Mouse (Mus musculus) spleen, postnatal 0 days (tissue): Measurements from ENCODE around the gene Rbm28. TPM values are rescaled to one million over a fixed set of nuclear protein-coding genes. Genes with fewer than 3 reads are reported as not detected.

Experiments
- polyA plus RNA-seq: library from polyadenylated mRNA; unstranded; fragments of >200 nt; fragmentation: Nextera tagmentation; extraction: Ambion mirVana; gene quantifications from 2 replicates; pipeline ENCODE4 v1.2.1, GENCODE M21; 2015

Rbm28 gene
- 13.7 and 16.4 TPM in 2 replicates for polyA plus RNA-seq

GRCm38 (mm10) chr6:29164314-29165244, at the start of gene Rbm28:
Gene Rbm28, minus strand, starts transcription at chr6:29165006.

GRCm38 (mm10) chr6:29178888-29179658, 14.3 kb upstream of the Rbm28 start, which contains the start of gene Prrt4:
Gene Prrt4, minus strand, starts transcription at chr6:29179584.

Other genes with a start within 250 kb of the Rbm28 start
- not detected in 2 replicates for gene Lep, start 104.8 kb downstream of the Rbm28 start, polyA plus RNA-seq
- 0.16 TPM in 2 replicates for gene Prrt4, start 14.6 kb upstream of the Rbm28 start, polyA plus RNA-seq
- gene Impdh1, start 51.4 kb upstream of the Rbm28 start, polyA plus RNA-seq = 15.9 and 20.6 TPM in 2 replicates
- gene Hilpda, start 107.5 kb upstream of the Rbm28 start, polyA plus RNA-seq = 19.7 and 22.7 TPM in 2 replicates
- 0.19 and 0.39 TPM in 2 replicates for gene Fam71f2, start 114.6 kb upstream of the Rbm28 start, polyA plus RNA-seq
- not detected in 2 replicates for gene Fam71f1, start 154.1 kb upstream of the Rbm28 start, polyA plus RNA-seq
- gene Calu, start 183.1 kb upstream of the Rbm28 start, polyA plus RNA-seq = 78.6 and 88.1 TPM in 2 replicates
- 0.29 and 0.31 TPM in 2 replicates for gene Opn1sw, start 223.5 kb upstream of the Rbm28 start, polyA plus RNA-seq
- gene Ccdc136, start 231.3 kb upstream of the Rbm28 start, polyA plus RNA-seq = 1.1 and 1.7 TPM in 2 replicates